Mouse (Mus musculus) urinary bladder, postnatal 36 days (tissue): Measurements from ENCODE around the gene Tex16.

ENCODE experiments used
- DNase-seq, 2 experiments: peaks; one replicate each; pipeline ENCODE4 v3.0.0; 2022; ENCODE audit warnings: low spot score in 2 of 2, mixed read lengths in 1 of 2

Gene Tex16

DNA sequence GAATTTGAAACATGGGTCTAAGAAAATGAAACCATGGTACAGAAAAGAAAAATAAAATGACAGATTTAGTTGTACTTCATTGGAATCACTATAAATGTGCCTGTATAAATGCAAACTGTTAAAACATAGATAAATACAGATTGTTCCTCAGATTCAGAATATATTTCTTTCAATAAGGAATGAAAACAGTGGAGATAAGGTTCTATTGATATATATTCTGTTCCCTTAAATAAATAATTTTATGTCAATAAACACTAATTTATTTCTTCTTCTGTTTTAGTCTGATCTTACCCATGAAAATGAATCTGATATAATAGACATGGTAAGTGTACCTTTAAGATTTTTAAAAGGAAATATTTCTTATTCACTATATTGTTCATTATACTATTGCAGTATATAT lies at the start of gene Tex16:
Tex16 (plus strand) TSS at position 301 of the 400 bp plus-strand sequence.
- DNase-seq = no peak

- DNase-seq = no peak
Observed at GRCm38 (mm10) chrX:111999661-112000060, 11.1 kb upstream of the Tex16 start.
